Mouse (Mus musculus) monocyte, adult 59 days (primary cell): ENCODE results near the gene Prl7c1. TPM values are rescaled to one million over a fixed set of nuclear protein-coding genes. Genes with fewer than 3 reads are reported as not detected.

Source experiments
- total RNA-seq, 2 experiments: library from RNA; stranded (reverse); gene quantifications; one replicate each; pipeline ENCODE4 v1.2.4; 2023

Prl7c1 gene
- not detected for total RNA-seq

GRCm38 (mm10) chr13:27780704-27781103, at the start of gene Prl7c1:
Gene Prl7c1, minus strand, starts transcription at chr13:27780804.

GRCm38 (mm10) chr13:27801354-27801753, 20.8 kb upstream of the Prl7c1 start, which contains the start of gene Prl2a1:
Gene Prl2a1, plus strand, starts transcription at chr13:27801654.

Other genes with a start within 250 kb of the Prl7c1 start
- gene Prl8a9, start 216.2 kb downstream of the Prl7c1 start, total RNA-seq: not detected
- gene Prl8a1, start 198.6 kb downstream of the Prl7c1 start, total RNA-seq: not detected
- not detected for gene Prl7b1, start 170.2 kb downstream of the Prl7c1 start, total RNA-seq
- not detected for gene Prl7a1, start 138.3 kb downstream of the Prl7c1 start, total RNA-seq
- gene Prl7a2, start 112.8 kb downstream of the Prl7c1 start, total RNA-seq: not detected
- gene Prl7d1, start 64.1 kb downstream of the Prl7c1 start, total RNA-seq: not detected
- gene Prl2a1, start 20.9 kb upstream of the Prl7c1 start, total RNA-seq: not detected
- not detected for gene Prl2c1, start 68.5 kb upstream of the Prl7c1 start, total RNA-seq
- gene Prl4a1, start 235.4 kb upstream of the Prl7c1 start, total RNA-seq: not detected